Mouse (Mus musculus): Measurements from ENCODE around the gene Gm20422.

- TF ChIP-seq CTCF (conservative IDR thresholded peaks at IDR 0.05; ENCODE audit: low read length), result no peak
- no peak for TF ChIP-seq NANOG (IDR thresholded peaks at IDR 0.05; ENCODE audit: borderline replicate concordance, low read length)
These were observed 57.5 kb downstream of the Gm20422 start for GRCm38 (mm10) chr8:69717232-69717580.
